Mouse (Mus musculus) megakaryocyte, embryonic 14.5 days (primary cell): Measurements from ENCODE around the gene Zic4.

Source experiments
- FLI1 ChIP-seq: IDR thresholded peaks from 2 replicates; pipeline ENCODE4 v1.6.1; 2012; ENCODE audit warnings: low read length, inconsistent platforms, mixed read lengths
- GATA1 ChIP-seq: IDR thresholded peaks from 3 replicates; pipeline ENCODE4 v1.6.1; 2012; ENCODE audit warnings: mixed read lengths, low read length, inconsistent platforms, borderline replicate concordance

GRCm38 (mm10) chr9:91366226-91366998, 4.2 kb downstream of the Zic4 start:
- no peak for TF ChIP-seq GATA1
- no peak for TF ChIP-seq FLI1
